Mouse (Mus musculus): ENCODE results near the gene Exoc3l2.

Exoc3l2 gene

DNA sequence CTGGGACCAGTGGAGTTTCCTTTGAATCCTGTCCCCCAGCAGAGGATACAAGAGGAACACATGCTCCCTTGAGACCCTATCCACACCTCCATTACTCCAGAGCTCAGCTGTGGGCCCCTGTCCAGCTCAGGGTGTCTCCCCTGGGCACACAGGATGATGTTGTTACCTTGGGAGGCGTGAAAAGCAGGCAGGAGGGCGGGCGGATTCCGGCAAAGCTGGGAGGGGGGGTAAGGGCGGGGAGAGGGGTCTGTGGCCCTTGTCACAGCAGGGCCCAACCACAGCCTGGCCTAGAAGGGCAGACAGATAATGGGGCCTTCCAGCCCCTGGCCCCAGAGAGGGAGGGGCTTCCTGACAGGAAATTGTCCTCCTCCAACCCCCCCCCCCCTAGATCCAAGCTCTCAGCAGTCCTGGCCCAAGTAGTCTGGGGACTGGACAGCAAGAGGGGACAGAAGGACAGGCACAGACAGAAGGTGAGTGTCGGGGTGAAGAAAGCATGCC lies at the start of gene Exoc3l2:
Gene Exoc3l2 (plus strand): TSS at position 448 of the 498 bp plus-strand sequence.
- DNase-seq = peak; percentile 49

DNA sequence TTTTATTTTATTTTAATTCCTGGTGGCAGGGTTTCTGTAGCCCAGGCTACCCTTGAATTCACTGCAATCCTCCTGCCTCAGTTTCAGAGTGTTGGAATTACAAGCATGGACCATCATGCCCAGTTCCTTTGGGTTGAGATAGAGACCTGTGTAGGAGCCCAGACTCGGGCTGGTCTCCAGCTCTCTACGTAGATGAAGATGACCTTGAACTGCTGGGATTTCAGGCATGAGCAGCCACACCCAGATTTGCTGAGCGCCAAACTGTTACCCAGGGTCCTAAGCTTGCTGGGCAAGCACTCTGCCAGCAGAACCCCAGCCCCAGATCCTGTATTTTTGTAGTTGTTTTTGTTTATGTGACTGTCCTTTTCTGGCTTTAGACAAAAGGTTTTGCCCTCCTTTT lies 49.6 kb upstream of the Exoc3l2 start:
- no peak for DNase-seq

- DNase-seq = no peak
Observed at GRCm38 (mm10) chr7:19416590-19416989, 46.5 kb upstream of the Exoc3l2 start.

- no peak for DNase-seq
Observed at GRCm38 (mm10) chr7:19420121-19420520, 43.0 kb upstream of the Exoc3l2 start.

DNA sequence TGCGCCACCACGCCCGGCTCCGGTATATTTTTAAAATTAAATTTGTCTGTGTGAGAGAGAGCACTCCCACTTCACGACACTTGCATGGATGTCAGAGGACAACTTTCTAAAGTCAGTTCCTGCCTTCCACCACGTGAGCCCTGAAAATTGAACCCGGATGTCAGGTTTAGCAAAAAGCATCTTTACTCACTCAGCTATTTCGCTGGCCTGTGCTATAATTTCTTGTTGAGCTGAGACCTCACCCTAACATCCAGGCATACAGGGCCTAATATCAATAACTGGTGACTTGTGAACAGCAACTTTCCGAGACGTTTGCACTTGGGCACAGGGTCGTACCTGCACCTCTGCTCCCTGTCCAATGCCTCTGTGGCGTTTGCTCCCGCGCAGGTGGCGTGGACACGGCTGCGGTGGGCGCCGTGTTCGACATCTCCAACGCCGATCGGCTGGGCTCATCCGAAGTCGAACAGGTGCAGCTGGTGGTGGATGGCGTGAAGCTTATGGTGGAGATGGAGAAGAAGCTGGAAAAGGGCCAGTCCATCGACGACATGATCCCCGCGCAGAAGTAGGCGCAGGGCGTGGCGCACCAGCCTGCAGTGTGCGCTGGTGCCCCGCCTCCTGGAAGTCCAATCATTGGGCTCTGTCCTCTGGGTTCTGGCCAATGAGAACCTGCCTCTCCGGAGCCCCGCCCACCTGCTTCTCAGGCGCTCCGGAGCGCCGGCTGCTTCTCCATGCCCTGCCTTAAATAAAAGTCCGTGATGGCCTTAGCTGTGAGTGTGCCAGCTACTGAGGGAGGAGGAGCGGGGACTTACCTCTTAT lies 42.1 kb upstream of the Exoc3l2 start:
- peak; percentile 88 for DNase-seq

DNA sequence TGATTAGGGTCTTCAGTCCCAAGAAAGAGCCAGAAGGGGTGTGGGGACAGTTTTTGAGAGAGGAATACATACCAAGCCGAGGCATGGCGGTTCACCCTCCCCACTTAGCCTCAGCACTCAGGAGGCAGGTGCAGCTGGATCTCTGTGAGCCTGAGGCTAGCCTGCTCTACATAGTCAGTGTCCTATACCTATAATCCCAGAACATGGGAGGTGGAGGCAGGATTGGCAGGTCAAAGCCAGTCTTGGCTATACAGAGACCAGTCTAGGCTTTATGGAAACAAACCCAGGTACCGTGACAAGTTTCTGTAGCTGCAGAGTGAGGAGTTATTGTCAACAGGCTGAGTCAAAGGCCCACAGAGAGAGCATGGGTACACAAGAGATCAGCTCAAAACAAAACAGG lies 40.0 kb upstream of the Exoc3l2 start:
- no peak for DNase-seq

DNA sequence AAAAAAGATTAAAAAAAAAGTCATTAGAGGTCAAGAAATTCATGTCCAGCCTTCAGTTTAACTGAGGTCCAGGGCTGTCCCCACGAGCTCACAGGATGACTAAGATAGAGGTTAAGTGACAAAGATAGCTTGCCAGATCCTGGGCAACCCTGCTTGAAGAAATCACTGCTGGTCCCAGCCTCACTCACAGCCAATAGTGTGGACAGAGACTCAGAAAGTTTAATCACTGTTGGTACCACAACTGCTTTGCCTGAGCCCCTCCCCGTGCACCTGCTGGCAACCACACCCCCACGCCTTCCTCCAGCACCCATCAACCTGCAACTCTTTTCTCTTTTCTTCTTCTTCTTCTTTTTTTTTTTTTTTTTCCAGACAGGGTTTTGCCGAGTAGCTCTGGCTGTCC lies 39.1 kb upstream of the Exoc3l2 start:
- no peak for DNase-seq

DNA sequence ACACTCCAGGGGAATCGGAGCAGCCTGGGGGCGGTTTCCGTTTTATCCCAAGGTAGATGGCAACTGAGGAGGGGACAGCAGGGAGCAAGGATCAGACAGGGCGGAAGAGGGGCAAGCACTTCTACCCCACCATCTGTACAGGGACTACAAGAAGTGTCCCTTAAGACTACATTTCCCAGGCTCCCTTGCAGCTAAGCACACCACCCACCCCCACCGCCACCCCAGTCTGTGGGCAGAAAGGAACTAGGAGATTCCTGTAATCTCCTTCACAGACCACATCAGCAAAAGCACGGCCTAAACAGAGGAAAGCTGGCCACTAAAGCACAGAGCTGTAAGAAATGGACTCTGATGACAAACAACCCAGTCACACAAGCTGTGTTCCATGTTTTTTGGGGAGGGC lies 36.8 kb upstream of the Exoc3l2 start:
- DNase-seq = no peak

- no peak for DNase-seq
Observed at GRCm38 (mm10) chr7:19426888-19427287, 36.2 kb upstream of the Exoc3l2 start.

- DNase-seq = no peak
Observed at GRCm38 (mm10) chr7:19427999-19428650, 35.0 kb upstream of the Exoc3l2 start.

DNA sequence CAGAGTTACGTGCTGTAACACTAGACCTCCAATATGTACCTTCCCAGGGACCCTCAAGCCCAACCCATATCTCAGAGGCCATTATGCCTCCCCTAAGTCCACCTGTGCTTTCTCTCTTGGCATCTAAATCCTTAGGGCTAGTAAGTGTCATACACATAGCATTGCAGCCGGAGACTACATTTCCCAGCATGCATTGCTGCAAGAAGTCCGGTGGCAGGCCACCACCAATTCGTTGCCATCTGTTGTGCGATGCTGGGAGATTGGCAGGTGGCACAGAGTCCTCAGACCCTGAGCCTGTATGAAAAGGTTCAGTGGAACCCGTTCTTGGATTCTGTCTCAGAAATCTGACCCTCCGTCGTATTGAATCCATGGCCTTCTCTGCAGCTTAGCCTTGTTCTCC lies 33.4 kb upstream of the Exoc3l2 start:
- no peak for DNase-seq

GRCm38 (mm10) chr7:19430402-19430801 lies 32.7 kb upstream of the Exoc3l2 start:
- DNase-seq = no peak

DNA sequence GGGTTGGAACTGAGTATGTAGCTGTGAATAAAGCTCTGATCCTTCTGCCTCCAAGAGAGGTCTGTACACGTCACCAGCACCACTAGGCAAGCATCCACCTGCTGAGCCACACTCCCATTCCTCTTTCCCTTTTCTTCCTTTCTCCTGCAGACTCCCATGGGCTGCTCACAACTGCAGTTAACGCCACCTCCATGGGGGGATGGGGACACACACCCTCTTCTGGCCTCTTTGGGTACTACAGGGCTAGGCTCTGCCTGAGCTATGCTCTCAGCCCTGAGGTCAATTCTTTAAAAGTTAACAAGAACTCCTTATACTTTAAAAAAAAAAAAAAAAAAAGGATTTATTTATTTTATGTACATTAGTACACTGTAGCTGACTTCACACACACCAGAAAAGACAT lies 30.7 kb upstream of the Exoc3l2 start:
- no peak for DNase-seq

GRCm38 (mm10) chr7:19436276-19436675 lies 26.9 kb upstream of the Exoc3l2 start:
- no peak for DNase-seq

GRCm38 (mm10) chr7:19437048-19437447 lies 26.1 kb upstream of the Exoc3l2 start:
- DNase-seq = no peak

- DNase-seq = peak; percentile 24
Observed at GRCm38 (mm10) chr7:19441448-19442091, 21.6 kb upstream of the Exoc3l2 start.

- peak; percentile 89 for DNase-seq
Observed at GRCm38 (mm10) chr7:19443344-19443743, 19.8 kb upstream of the Exoc3l2 start.

DNA sequence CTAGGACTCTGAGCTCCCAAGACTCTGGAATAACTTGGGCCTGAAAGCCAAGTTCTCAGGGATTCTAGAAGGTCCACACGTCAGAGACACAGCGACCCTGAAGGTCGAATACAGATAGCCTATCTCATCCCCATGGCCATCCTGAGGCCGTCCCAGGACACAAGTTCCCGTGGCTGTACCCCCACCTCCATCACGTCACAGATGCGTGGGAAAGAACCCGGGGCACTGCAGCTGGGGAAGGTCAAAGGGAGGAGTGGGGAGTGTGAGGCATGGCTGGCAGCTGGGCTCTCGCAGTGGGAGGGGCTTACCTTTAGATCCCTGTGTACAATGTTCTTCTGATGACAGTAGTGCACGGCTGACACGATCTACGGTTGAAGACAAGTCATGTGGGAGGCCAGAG lies 18.3 kb upstream of the Exoc3l2 start:
- DNase-seq = no peak

- DNase-seq = no peak
Observed at GRCm38 (mm10) chr7:19447689-19448088, 15.4 kb upstream of the Exoc3l2 start.

GRCm38 (mm10) chr7:19449165-19449564 lies 14.0 kb upstream of the Exoc3l2 start:
- no peak for DNase-seq

DNA sequence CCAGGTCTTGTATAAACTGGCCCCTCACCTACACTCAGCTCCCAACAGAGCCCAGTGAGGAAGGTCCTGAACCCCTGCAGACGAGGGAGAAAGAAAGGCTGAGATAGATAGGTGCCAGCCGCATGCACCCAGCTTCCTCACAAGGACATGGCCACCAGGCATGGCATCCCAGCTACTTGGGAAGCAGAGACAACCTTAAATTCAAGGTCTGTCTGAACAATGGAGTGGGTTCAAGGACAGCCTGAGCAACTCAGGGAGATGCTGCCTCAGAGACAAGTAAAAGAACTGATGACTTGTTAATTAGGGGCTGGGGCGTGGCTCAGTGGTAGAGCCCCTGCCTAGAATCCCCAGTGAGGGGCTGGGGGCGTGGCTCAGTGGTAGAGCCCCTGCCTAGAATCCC lies 7.9 kb upstream of the Exoc3l2 start:
- no peak for DNase-seq

DNA sequence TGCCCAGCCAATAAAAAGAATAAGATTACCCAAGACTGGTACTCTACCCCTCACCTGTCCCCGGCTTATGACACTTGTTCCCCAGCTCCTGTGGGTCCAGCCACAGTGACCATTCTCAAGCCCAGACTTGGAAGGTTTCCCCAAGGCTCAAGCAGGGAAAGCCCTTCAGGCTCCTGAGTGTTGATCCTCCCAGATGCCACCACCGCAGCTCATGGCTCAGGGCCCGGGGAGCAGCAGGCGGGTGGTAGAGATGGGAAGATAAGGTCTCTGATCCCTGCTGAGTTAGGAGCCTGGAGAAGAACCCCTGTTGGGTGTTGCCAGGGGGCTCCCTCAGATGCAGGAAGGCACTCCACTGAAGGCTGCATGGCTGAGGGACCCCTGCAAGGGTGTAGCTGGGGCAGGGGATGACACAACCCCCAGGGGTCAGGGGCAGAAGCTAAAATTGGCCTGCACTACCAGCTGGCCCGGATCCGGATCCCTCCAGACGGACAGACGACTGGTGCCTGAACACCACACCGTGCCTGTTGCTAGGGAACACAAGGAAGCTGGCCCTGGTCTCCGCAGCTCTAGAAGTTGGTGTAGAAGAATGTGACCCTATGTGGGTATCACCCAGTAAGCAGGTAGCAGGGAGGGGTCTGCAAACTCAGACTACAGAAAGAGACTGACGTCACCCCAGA lies 7.2 kb upstream of the Exoc3l2 start:
- DNase-seq = no peak

GRCm38 (mm10) chr7:19456628-19457027 lies 6.5 kb upstream of the Exoc3l2 start:
- no peak for DNase-seq
